Mouse (Mus musculus) limb, embryonic 15.5 days (tissue): Measurements from ENCODE around the gene Tmtc1. TPM values are rescaled to one million over a fixed set of nuclear protein-coding genes. Genes with fewer than 3 reads are reported as not detected.

Experiments used
- polyA plus RNA-seq: library from polyadenylated mRNA; unstranded; fragments of >200 nt; fragmentation: Nextera tagmentation; extraction: Ambion mirVana; gene quantifications from 2 replicates; pipeline ENCODE4 v1.2.1, GENCODE M21; 2015

Tmtc1 gene
- polyA plus RNA-seq, 1 experiment from 2014 or later = 1.3 TPM

Other genes with a start within 250 kb of the Tmtc1 start
- gene Ergic2, start 232.0 kb downstream of the Tmtc1 start, polyA plus RNA-seq = 198 and 205 TPM in 2 replicates